Mouse (Mus musculus) 3134 (cell line): ENCODE results near the gene 9130023H24Rik.
A peak's percentile ranks its signal among the peaks of the same experiment; 100 is the strongest.

Experiments used
- DNase-seq: peaks from one replicate; pipeline ENCODE4 v3.0.0-alpha.2; 2011; ENCODE audit warnings: low spot score; ENCODE audit not compliant: insufficient read length; ENCODE audit errors: extremely low read depth

9130023H24Rik gene

GRCm38 (mm10) chr7:128247443-128247842, 9.6 kb upstream of the 9130023H24Rik start:
- DNase-seq: peak; percentile 35

GRCm38 (mm10) chr7:128246496-128247391, 8.9 kb upstream of the 9130023H24Rik start, which contains the start of gene Tgfb1i1:
Gene Tgfb1i1 (plus strand): TSS chr7:128246812.
- peak; percentile 75 for DNase-seq

- DNase-seq: no peak
Observed at GRCm38 (mm10) chr7:128245547-128245946, 7.7 kb upstream of the 9130023H24Rik start.

- peak; percentile 76 for DNase-seq
Observed at GRCm38 (mm10) chr7:128244410-128245025, 6.7 kb upstream of the 9130023H24Rik start.

DNA sequence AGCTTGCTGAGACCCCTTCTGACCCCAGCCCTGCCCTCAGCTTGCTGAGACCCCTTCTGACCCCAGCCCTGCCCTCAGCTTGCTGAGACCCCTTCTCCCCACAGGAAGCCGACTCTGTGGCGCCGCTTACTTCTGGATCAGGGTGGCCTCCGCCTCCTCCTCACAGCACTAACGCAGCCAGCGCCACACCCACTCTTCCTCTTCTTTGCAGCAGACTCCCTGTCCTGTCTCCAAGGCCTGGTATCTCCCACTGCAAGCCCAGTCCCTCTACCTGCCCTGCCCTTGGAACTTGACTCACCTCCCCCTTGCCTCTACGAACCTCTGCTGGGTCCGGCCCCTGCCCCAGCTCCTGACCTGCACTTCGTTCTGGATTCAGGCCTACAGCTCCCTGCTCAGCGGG, 6.1 kb upstream of the 9130023H24Rik start:
- DNase-seq: no peak

DNA sequence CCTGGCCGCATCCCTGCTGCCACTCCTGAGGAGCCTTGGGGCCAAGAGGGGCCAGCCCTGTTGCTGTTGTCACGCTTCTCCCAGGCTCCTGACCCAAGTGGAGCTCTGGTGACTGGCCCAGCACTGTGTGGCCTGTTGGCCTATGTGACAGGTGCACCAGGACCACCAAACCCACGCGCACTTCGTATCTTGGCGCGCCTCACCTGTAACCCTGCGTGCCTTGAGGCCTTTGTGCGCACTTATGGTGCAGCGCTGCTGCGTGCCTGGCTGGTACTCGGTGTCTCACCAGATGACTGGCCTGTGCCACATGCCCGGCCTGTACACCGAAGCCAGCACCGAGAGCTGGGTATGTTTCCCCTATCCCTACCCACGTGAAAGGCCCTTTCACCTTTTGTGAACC, 4.5 kb upstream of the 9130023H24Rik start:
- no peak for DNase-seq

- DNase-seq: no peak
Observed at GRCm38 (mm10) chr7:128240131-128240784, 2.4 kb upstream of the 9130023H24Rik start.

DNA sequence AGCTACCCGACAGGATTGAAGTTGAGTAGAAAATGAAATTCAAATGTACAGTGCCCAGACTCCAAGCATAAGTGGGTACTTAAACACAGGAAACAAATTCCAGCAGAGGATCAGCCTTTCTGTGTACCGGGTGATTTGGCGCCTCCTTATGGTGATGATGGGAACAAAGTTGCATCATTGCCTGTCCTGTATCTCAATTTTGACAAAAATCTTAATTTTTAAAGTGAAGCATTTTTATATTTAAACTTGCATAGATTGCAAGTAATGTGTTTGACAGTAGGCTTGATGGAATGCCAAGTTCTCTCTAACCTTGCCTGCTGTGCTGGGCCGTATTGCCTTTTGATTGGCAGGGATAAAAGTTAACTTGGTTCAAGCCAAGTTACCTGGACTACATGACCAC, 1.2 kb upstream of the 9130023H24Rik start:
- DNase-seq: no peak

DNA sequence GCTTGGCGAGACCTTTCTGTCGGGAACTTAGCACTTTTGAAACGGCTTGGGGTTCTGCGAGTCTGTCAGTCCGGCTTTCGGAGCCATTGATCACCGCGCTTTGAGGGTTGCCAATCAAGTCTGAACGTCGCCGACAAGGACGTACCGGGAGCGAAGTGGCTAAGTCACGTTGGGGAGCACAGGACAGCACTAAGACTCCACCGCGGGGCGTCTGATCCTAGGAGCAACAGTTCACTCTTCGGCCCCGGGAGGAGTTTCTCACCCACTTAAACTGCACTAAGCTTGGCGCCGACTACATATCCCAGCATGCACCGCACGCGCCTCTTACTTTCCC, 271 bp downstream of the 9130023H24Rik start:
- no peak for DNase-seq

GRCm38 (mm10) chr7:128236856-128237592, 807 bp downstream of the 9130023H24Rik start, which contains the start of gene Armc5:
Gene Armc5 (plus strand): TSS chr7:128237342.
- DNase-seq: peak; percentile 87

- no peak for DNase-seq
Observed at GRCm38 (mm10) chr7:128236426-128236825, 1.4 kb downstream of the 9130023H24Rik start.

GRCm38 (mm10) chr7:128235481-128235880, 2.4 kb downstream of the 9130023H24Rik start:
- DNase-seq: no peak

- DNase-seq: no peak
Observed at GRCm38 (mm10) chr7:128234796-128235195, 3.0 kb downstream of the 9130023H24Rik start.

DNA sequence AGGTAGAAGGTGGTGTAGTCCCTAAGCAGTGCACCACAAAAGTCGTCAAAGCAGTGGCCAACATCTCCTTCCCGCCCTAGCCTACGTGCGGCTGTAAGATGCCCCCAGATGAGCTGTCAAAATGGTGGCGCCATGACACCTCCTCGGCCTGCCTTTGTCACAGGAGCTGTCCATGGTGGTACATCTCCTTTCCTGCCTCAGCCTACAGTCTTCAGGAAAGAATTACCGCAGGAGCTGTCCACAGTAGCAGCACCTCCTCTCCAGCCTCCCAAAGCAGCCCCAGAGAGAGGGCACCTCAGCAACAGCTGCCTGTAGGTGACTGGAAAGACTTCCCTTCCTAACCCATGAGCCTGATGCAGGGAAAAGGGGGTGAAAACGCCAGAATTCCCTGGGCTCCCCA, 6.1 kb downstream of the 9130023H24Rik start:
- DNase-seq: no peak

GRCm38 (mm10) chr7:128220936-128221335, 16.9 kb downstream of the 9130023H24Rik start:
- no peak for DNase-seq

DNA sequence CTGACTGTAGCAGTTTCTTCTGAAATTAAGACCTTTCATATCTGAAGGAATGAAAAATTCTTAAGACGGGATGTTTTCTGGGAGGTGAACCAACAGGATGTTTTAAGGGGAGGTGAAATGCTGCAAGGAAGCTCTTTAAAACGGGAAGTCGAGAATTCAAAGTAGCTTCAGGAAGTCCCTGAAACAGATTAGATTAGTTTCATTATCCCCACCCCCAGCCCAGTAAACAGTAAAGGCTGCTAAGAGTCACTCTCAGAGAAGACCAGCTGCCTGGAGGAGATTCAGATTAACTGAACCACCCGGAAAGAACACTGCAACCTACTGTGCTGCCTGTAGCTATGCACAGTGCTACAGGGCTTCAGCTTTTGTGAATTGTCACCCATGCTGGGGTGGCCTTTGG, 17.9 kb downstream of the 9130023H24Rik start:
- no peak for DNase-seq

- no peak for DNase-seq
Observed at GRCm38 (mm10) chr7:128209826-128210225, 28.0 kb downstream of the 9130023H24Rik start.

GRCm38 (mm10) chr7:128208187-128208586, 29.6 kb downstream of the 9130023H24Rik start:
- DNase-seq: no peak

DNA sequence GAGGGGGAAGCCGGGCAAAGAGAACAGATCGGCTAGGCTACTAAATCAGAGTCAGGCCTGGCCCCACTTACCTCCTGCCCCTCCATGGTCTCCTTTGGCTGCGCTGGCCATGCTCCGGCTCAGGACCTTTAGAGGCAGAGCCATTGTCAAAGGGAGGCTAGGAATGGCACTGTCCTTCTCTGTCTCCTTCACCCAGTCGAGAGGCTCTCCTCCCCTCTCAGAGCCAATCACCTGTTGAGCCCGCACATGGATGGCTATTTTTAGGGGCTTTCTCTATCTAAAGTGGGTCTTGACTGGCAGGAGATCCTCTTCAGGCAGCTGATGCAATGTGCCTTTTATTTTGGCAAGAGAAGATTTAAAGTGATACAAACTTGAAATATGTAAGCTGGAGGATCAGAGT, 31.7 kb downstream of the 9130023H24Rik start, which contains the start of gene Cox6a2:
Gene Cox6a2, minus strand, starts transcription at position 236 of the 400 bp plus-strand sequence.
- DNase-seq: no peak

DNA sequence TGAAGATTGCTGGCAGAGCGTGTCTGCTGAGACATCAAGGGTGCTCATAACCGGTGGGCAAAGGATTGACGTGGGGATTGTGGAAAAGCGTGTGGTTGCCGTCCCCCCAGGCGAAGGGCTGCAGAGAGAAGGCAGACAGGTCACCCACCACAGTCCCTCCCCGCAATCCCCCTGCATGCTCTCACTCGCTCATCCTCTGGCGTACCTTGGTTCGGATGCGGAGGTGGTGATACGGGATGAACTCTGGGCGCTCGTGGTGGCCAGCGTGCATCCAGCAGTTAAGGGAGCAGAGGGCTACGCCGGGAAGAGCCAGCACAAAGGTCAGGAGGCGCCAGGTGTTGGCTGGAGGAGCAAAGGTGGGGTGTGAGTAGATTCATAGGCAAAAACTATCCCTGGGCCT, 32.1 kb downstream of the 9130023H24Rik start:
- DNase-seq: no peak

GRCm38 (mm10) chr7:128204179-128204578, 33.7 kb downstream of the 9130023H24Rik start:
- no peak for DNase-seq
